Mouse (Mus musculus) left cerebral cortex, postnatal 25 days (tissue): ENCODE results near the gene Zbtb3. TPM values are rescaled to one million over a fixed set of nuclear protein-coding genes. Genes with fewer than 3 reads are reported as not detected.
"Not testable (repeated sequence)": the region's sequence is repeated elsewhere in the genome, so short reads cannot be mapped to it uniquely, and the experiment has no call there.

ENCODE experiments used
- DNase-seq, 2 experiments: peaks; one replicate each; pipeline ENCODE4 v3.0.0; 2022; ENCODE audit warnings: low spot score in 2 of 2, mixed read lengths in 1 of 2
- intact Hi-C: fragments of 180-260 bp; cut with DNase I; formaldehyde crosslinking; loops from one replicate; pipeline ENCODE4 v1.15.1; 2025
- total RNA-seq, 2 experiments: library from RNA; stranded (reverse); gene quantifications; 2 replicates each; pipeline ENCODE4 v1.2.3; 2021

Gene Zbtb3
- total RNA-seq, 2 experiments from 2014 or later, result 5.9 to 7.1 TPM

GRCm38 (mm10) chr19:8836327-8836726 lies 34.0 kb downstream of the Zbtb3 start:
- intact Hi-C loops, result loop anchor here (5.0 kb wide), 2 partner anchors 79 to 131 kb away; partner anchors contain the start of genes Eef1g and Nxf1
- DNase-seq, result not testable (repeated sequence)

GRCm38 (mm10) chr19:8837251-8837791 lies 35.0 kb downstream of the Zbtb3 start, which contains the start of gene Bscl2:
Bscl2 (plus strand) TSS chr19:8837467.
- peak; percentile 89 to 92 for DNase-seq
- intact Hi-C loops, result loop anchor here (5.0 kb wide), 2 partner anchors 80 to 130 kb away; partner anchors contain the start of genes Eef1g and Nxf1

GRCm38 (mm10) chr19:8838041-8838730 lies 35.8 kb downstream of the Zbtb3 start:
- intact Hi-C loops, result loop anchor here (5.0 kb wide), 2 partner anchors 81 to 129 kb away; partner anchors contain the start of genes Eef1g and Nxf1
- DNase-seq, result peak in 1 of 2 experiments; percentile 45

GRCm38 (mm10) chr19:8839103-8839907 lies 37.0 kb downstream of the Zbtb3 start, which contains the start of gene Gng3:
Gng3 (minus strand) TSS chr19:8839194.
- DNase-seq, result peak; percentile 85 to 95
- intact Hi-C loops, result loop anchor here (5.0 kb wide), 2 partner anchors 82 to 128 kb away; partner anchors contain the start of genes Eef1g and Nxf1

GRCm38 (mm10) chr19:8839908-8840791 lies 37.8 kb downstream of the Zbtb3 start:
- intact Hi-C loops, result loop anchor here (5.0 kb wide), 4 partner anchors 47 to 272 kb away; partner anchors contain the start of genes 1810009A15Rik, Eef1g, Gm49416 and Nxf1
- peak; percentile 81 to 85 for DNase-seq

GRCm38 (mm10) chr19:8841012-8841411 lies 38.7 kb downstream of the Zbtb3 start:
- intact Hi-C loops, result loop anchor here (5.0 kb wide), 2 partner anchors 46 to 271 kb away; partner anchors contain the start of genes 1810009A15Rik and Gm49416
- DNase-seq, result no peak

- intact Hi-C loops, result loop anchor here (5.0 kb wide), 2 partner anchors 44 to 269 kb away; partner anchors contain the start of genes 1810009A15Rik and Gm49416
- DNase-seq, result no peak
These were observed 40.6 kb downstream of the Zbtb3 start for GRCm38 (mm10) chr19:8842961-8843360.

- intact Hi-C loops, result loop anchor here (5.0 kb wide), 2 partner anchors 43 to 268 kb away; partner anchors contain the start of genes 1810009A15Rik and Gm49416
These were observed 42.2 kb downstream of the Zbtb3 start for GRCm38 (mm10) chr19:8844371-8845129.

GRCm38 (mm10) chr19:8848356-8848755 lies 46.0 kb downstream of the Zbtb3 start:
- DNase-seq, result no peak
- intact Hi-C loops, result no loop called here

More at GRCm38 (mm10) chr19:8844371-8845129, 42.2 kb downstream of the Zbtb3 start:
- peak; percentile 79 to 83 for DNase-seq

- intact Hi-C loops, result no loop called here
- DNase-seq, result no peak
These were observed 48.1 kb downstream of the Zbtb3 start, which contains the start of gene Lrrn4cl for GRCm38 (mm10) chr19:8850402-8850901. Lrrn4cl (plus strand) TSS chr19:8850768.

GRCm38 (mm10) chr19:8851639-8852038 lies 49.3 kb downstream of the Zbtb3 start:
- intact Hi-C loops, result no loop called here
- DNase-seq, result no peak

- DNase-seq, result peak in 1 of 2 experiments; percentile 70
- intact Hi-C loops, result no loop called here
These were observed 50.0 kb downstream of the Zbtb3 start for GRCm38 (mm10) chr19:8852236-8852928.

GRCm38 (mm10) chr19:8853117-8853516 lies 50.8 kb downstream of the Zbtb3 start:
- intact Hi-C loops, result no loop called here
- DNase-seq, result peak in 1 of 2 experiments; percentile 76
